Mouse (Mus musculus): ENCODE measurements around the gene Dkk3. TPM values are rescaled to one million over a fixed set of nuclear protein-coding genes. Genes with fewer than 3 reads are reported as not detected.
A peak's percentile ranks its signal among the peaks of the same experiment; 100 is the strongest.

The Dkk3 gene
- total RNA-seq, 1 experiment = 8.6 TPM

DNA sequence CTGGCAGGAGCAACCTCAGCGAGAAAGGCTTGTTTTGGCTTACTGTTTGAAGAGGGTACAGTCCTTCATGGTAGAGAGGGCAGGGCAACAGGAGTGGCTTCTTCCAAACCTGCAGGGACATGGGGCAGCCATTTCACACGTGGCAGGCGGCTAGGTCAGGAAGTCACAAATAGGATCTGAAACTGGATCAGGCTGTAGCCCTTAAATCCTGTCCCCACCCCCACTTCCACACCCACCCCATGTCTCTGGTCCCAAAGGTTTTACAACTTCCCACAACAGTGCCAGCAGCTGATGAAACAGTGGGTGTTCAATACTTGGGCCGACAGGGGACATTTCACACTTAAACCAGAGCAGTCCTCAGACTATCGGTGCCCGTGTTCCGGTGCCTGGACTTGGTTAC is 28.0 kb upstream of the Dkk3 start:
- in situ Hi-C loops (cut with MboI; ENCODE audit: low sequenced_read_pairs in 2 of 2, unreplicated experiment in 2 of 2) = loop anchor here in 1 of 2 experiments (10.0 kb wide), 1 partner anchor 188 kb away; no protein-coding TSS in a partner anchor
- H3K27ac ChIP-seq (ENCODE audit: insufficient read depth, low read depth, low read length, poor library complexity, severe bottlenecking) = no peak overlapping the region
- no peaks in the 10 kb centered on the region for H3K36me3 ChIP-seq (ENCODE audit: control insufficient read depth, insufficient read depth, low read length, poor library complexity, severe bottlenecking)
- TF ChIP-seq MAFK (IDR thresholded peaks at IDR 0.05; ENCODE audit: insufficient read depth, low read depth, low read length) (no peak), CHD2 (IDR thresholded peaks at IDR 0.05; ENCODE audit: low read depth, low read length) (no peak), ZNF384 (IDR thresholded peaks at IDR 0.05; ENCODE audit: low read depth, low read length) (no peak), HCFC1 (IDR thresholded peaks at IDR 0.05; ENCODE audit: borderline replicate concordance, insufficient read depth, low read length) (no peak), ZC3H11A (IDR thresholded peaks at IDR 0.05; ENCODE audit: borderline replicate concordance, low read depth, low read length) (no peak)
- no peak for DNase-seq (ENCODE audit: low read depth, low spot score)
- no peaks in the 10 kb centered on the region for H3K4me1 ChIP-seq (ENCODE audit: control insufficient read depth in 2 of 2, insufficient read depth in 2 of 2, low read length in 2 of 2, poor library complexity in 1 of 2)
- H3K4me3 ChIP-seq (ENCODE audit: insufficient read depth in 1 of 2, low read depth in 1 of 2, low read length in 2 of 2, poor library complexity in 1 of 2, severe bottlenecking in 1 of 2) = no peak overlapping the region
- H3K9ac ChIP-seq (ENCODE audit: insufficient read depth, low read depth, low read length, poor library complexity, severe bottlenecking) = no peak overlapping the region
- no peaks in the 10 kb centered on the region for H3K9me3 ChIP-seq (ENCODE audit: control insufficient read depth, insufficient read depth, low read depth, low read length)

DNA sequence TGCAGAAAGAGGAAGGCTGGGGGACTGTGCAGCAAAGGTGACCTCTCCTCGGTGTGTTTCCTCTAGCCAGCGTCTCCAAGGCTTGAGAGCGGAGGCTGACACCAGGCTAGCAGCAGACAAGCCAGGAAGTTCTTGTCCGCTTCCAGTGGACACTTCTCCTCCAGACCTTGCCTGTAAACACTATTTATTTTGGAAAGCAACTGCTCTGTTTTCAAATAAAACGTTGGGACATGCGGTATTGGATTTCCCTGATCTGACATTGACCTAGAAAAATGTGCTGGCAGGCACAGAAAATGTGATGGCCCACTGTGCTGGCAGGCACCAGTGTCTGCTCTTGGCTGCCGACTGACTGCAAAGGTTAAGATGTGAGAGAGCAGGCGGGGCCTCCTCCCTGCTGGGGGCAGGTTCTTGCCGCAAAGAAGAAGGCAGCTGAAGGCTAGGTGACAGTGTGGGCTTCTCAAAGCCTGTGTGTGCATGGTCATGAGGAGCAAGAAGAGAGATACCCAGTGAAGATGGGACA is 26.4 kb upstream of the Dkk3 start:
- peaks cover 0 to 2% of the 10 kb centered on the region in 2 experiments; a peak in 1 of 4 replicates for H3K4me1 ChIP-seq (ENCODE audit: control insufficient read depth in 2 of 2, insufficient read depth in 2 of 2, low read length in 2 of 2, poor library complexity in 1 of 2)
- H3K4me3 ChIP-seq (ENCODE audit: insufficient read depth in 1 of 2, low read depth in 1 of 2, low read length in 2 of 2, poor library complexity in 1 of 2, severe bottlenecking in 1 of 2) = no peak overlapping the region
- no peak overlapping the region for H3K9ac ChIP-seq (ENCODE audit: insufficient read depth, low read depth, low read length, poor library complexity, severe bottlenecking)
- H3K9me3 ChIP-seq (ENCODE audit: control insufficient read depth, insufficient read depth, low read depth, low read length) = no peaks in the 10 kb centered on the region
- no peak for DNase-seq (ENCODE audit: low read depth, low spot score)
- H3K27ac ChIP-seq (ENCODE audit: insufficient read depth, low read depth, low read length, poor library complexity, severe bottlenecking) = no peak overlapping the region
- in situ Hi-C loops (cut with MboI; ENCODE audit: low sequenced_read_pairs in 2 of 2, unreplicated experiment in 2 of 2) = loop anchor here in 1 of 2 experiments (10.0 kb wide), 1 partner anchor 190 kb away; no protein-coding TSS in a partner anchor
- TF ChIP-seq HCFC1 (IDR thresholded peaks at IDR 0.05; ENCODE audit: borderline replicate concordance, insufficient read depth, low read length) (no peak), ZC3H11A (IDR thresholded peaks at IDR 0.05; ENCODE audit: borderline replicate concordance, low read depth, low read length) (no peak), ZNF384 (IDR thresholded peaks at IDR 0.05; ENCODE audit: low read depth, low read length) (no peak), MAFK (IDR thresholded peaks at IDR 0.05; ENCODE audit: insufficient read depth, low read depth, low read length) (no peak), CHD2 (IDR thresholded peaks at IDR 0.05; ENCODE audit: low read depth, low read length) (no peak)
- H3K36me3 ChIP-seq (ENCODE audit: control insufficient read depth, insufficient read depth, low read length, poor library complexity, severe bottlenecking) = no peaks in the 10 kb centered on the region

DNA sequence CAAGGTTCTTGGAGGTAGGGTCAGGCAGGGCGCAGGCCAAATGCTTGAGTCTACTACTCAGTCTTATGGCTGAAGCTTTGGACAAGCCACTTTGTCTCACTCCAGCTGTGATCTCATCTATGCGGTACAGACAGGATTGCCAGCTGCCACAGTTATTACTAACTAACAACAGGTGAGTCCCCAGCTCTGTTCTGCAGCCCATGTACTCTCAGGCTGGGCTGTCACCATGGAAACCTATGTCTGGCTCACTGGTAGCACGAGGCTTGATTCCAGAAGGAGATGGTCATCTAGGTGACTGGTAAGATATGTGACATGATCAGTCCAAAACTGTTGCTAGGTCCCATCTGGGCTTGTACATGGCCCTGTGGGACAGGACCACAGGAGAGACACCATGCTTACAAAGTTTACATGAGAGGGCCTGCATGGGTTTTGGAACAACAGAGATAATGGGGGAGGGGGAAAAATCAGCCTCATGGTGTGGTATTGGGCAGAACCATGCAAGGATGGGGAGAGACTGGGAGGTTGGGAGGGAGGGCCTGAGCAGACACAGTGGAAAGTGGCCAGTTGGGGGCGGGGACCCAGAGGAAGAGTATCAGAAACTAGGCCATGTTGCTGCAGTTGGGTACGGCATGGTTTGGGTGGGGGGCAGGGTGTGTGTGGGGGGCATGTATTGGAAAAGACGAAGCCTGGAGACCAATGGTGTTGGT is 25.8 kb upstream of the Dkk3 start:
- no peak for DNase-seq (ENCODE audit: low read depth, low spot score)
- in situ Hi-C loops (cut with MboI; ENCODE audit: low sequenced_read_pairs in 2 of 2, unreplicated experiment in 2 of 2) = loop anchor here in 1 of 2 experiments (10.0 kb wide), 1 partner anchor 190 kb away; no protein-coding TSS in a partner anchor
- H3K4me1 ChIP-seq (ENCODE audit: control insufficient read depth in 2 of 2, insufficient read depth in 2 of 2, low read length in 2 of 2, poor library complexity in 1 of 2) = peaks cover 0 to 5% of the 10 kb centered on the region in 2 experiments; a peak in 1 of 4 replicates

DNA sequence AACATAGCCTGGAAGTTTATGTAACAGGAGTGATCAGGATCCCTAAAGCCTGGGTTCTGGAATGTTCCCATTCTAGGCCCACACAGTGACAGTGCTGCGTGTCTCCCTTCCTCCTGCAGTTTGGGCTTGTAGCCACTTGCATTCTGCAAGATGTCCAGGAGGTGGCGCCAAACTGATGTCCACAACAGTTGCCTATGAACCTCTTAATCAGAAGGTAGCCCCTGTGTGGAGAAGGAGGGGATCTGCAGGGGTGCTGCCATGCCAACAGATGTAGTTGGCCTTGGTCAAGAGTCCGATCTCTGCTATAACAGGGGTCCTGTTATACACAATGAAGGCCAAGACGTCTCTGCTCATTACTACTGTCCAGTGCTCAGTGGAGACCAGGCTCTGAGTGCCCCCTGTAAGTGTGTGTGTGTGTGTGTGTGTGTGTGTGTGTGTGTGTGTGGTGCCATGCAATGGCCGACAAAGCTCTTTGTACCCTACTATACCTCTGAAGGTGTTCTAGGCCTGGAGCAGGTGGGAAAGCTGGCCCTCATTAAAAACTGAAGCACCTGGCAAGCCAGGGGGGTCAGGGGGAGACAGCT is 24.5 kb upstream of the Dkk3 start:
- H3K9ac ChIP-seq (ENCODE audit: insufficient read depth, low read depth, low read length, poor library complexity, severe bottlenecking) = no peak overlapping the region
- no peak overlapping the region for H3K4me3 ChIP-seq (ENCODE audit: insufficient read depth in 1 of 2, low read depth in 1 of 2, low read length in 2 of 2, poor library complexity in 1 of 2, severe bottlenecking in 1 of 2)
- peaks cover 0 to 5% of the 10 kb centered on the region in 2 experiments; a peak in 1 of 4 replicates for H3K4me1 ChIP-seq (ENCODE audit: control insufficient read depth in 2 of 2, insufficient read depth in 2 of 2, low read length in 2 of 2, poor library complexity in 1 of 2)
- H3K36me3 ChIP-seq (ENCODE audit: control insufficient read depth, insufficient read depth, low read length, poor library complexity, severe bottlenecking) = no peaks in the 10 kb centered on the region
- no peak overlapping the region for H3K27ac ChIP-seq (ENCODE audit: insufficient read depth, low read depth, low read length, poor library complexity, severe bottlenecking)
- in situ Hi-C loops (cut with MboI; ENCODE audit: low sequenced_read_pairs in 2 of 2, unreplicated experiment in 2 of 2) = loop anchor here in 1 of 2 experiments (10.0 kb wide), 1 partner anchor 191 kb away; no protein-coding TSS in a partner anchor
- no peaks in the 10 kb centered on the region for H3K9me3 ChIP-seq (ENCODE audit: control insufficient read depth, insufficient read depth, low read depth, low read length)
- DNase-seq (ENCODE audit: low read depth, low spot score) = peak; percentile 75
- TF ChIP-seq ZNF384 (IDR thresholded peaks at IDR 0.05; ENCODE audit: low read depth, low read length) (no peak), ZC3H11A (IDR thresholded peaks at IDR 0.05; ENCODE audit: borderline replicate concordance, low read depth, low read length) (peak; percentile 80; the same call in 1 of the 2 replicates)

More for the DNA sequence above, 25.8 kb upstream of the Dkk3 start:
- no peak overlapping the region for H3K4me3 ChIP-seq (ENCODE audit: insufficient read depth in 1 of 2, low read depth in 1 of 2, low read length in 2 of 2, poor library complexity in 1 of 2, severe bottlenecking in 1 of 2)
- no peak overlapping the region for H3K9ac ChIP-seq (ENCODE audit: insufficient read depth, low read depth, low read length, poor library complexity, severe bottlenecking)
- no peaks in the 10 kb centered on the region for H3K9me3 ChIP-seq (ENCODE audit: control insufficient read depth, insufficient read depth, low read depth, low read length)
- no peak overlapping the region for H3K27ac ChIP-seq (ENCODE audit: insufficient read depth, low read depth, low read length, poor library complexity, severe bottlenecking)
- no peaks in the 10 kb centered on the region for H3K36me3 ChIP-seq (ENCODE audit: control insufficient read depth, insufficient read depth, low read length, poor library complexity, severe bottlenecking)
- TF ChIP-seq CHD2 (IDR thresholded peaks at IDR 0.05; ENCODE audit: low read depth, low read length) (no peak), ZNF384 (IDR thresholded peaks at IDR 0.05; ENCODE audit: low read depth, low read length) (no peak), HCFC1 (IDR thresholded peaks at IDR 0.05; ENCODE audit: borderline replicate concordance, insufficient read depth, low read length) (no peak), ZC3H11A (IDR thresholded peaks at IDR 0.05; ENCODE audit: borderline replicate concordance, low read depth, low read length) (no peak), MAFK (IDR thresholded peaks at IDR 0.05; ENCODE audit: insufficient read depth, low read depth, low read length) (no peak)

Data from ES-E14 (cell line).